Mouse (Mus musculus): ENCODE results near the gene Tmx4.
"Not testable (repeated sequence)": the region's sequence is repeated elsewhere in the genome, so short reads cannot be mapped to it uniquely, and the experiment has no call there.

Gene Tmx4

DNA sequence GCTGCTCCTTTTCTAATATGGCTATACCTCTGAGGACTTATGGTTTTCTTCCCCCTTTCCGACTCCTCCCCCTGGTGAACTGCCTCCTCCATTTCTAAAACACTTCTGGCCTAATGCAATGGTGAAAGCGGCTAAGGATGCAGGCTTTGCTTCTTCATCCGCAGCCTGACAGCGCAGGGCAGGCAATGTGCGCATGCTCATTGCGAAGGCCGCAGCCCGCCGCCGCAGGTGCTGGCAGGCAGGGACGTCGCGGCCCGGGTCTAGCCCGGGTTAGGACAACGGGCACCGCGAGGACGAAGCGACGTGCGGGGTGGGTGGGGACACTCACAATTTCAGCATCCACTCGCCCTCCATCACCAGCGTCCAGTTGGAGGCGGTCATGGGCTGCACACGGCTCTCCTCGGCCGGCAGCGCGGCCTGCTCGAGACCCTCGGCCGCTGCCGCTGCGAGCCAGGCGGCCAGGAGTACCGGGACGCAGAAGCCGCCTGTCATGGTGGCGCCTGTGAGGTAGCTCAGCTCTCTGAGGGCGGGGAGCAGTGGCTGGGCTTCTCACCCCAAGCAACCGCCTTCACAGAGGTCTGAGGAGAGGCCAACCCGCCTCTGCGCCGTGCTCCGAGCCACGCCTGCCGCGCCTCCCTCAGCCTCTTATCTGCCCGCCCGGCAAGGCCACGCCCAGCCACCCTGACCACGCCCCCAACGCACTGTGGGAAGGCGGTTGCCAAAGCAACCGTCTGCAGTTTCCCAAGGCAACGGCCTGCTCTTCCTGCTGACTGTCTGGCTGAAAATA is at the start of gene Tmx4:
Gene Tmx4 (minus strand): TSS at position 632 of the 787 bp plus-strand sequence.
- peak; percentile 98 for DNase-seq (ENCODE audit: extremely low spot score)

DNA sequence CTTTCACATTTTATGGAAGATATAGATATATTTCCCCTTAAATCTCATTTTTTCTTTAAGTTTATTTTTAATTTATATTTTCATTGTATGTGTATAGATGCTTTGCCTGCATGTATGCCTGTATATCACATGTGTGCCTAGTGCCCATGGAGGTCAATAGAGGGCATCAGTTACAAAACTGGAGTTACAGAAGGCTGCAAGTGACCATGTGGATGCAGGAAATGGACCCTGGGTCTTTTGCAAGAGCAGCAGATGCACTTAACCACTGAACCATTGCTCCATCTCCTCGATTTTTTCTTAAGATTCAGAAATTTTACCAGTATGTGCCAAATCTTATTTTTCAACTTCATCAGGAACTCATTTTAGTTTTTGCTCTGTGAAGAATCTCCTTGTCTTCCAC is 48.2 kb upstream of the Tmx4 start:
- DNase-seq (ENCODE audit: extremely low spot score), result no peak

DNA sequence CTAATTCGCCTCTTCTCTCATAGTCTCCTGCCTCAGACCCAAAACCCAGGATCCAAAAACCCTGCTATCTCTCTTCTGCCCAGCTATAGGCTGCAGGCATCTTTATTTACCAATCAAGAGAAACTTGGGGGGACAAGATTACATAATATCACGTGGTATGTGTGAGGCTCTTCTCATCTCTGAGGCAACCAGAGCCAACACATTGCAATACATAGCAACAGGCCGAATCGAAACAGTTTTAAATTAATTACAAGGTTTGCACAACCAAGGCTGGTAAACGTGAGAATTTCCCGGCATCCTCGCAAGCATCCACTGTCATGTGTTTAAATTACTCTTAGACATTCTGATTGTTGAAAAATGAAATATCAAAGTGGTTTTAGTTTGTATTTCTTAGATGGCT is 47.1 kb upstream of the Tmx4 start:
- DNase-seq (ENCODE audit: extremely low spot score), result no peak

DNA sequence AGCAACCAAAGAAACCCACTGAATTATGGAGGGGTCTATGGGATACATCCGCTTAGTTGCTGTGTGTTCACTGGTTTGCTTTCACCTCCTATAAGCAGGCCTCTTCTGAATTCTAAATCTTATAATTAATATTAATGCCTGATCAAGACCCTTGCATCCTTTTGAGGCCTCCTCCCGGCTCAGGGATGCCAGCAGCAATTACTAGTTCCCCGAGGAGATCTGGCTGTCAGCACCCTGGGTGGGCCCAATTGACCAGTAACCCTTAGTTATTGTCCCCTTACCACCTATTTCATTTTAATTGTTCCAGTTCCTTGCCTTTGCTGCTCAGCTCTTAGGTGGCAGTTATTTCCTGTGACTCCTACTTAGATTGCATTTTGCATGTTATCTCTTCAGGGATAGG is 38.4 kb upstream of the Tmx4 start:
- DNase-seq (ENCODE audit: extremely low spot score), result no peak

DNA sequence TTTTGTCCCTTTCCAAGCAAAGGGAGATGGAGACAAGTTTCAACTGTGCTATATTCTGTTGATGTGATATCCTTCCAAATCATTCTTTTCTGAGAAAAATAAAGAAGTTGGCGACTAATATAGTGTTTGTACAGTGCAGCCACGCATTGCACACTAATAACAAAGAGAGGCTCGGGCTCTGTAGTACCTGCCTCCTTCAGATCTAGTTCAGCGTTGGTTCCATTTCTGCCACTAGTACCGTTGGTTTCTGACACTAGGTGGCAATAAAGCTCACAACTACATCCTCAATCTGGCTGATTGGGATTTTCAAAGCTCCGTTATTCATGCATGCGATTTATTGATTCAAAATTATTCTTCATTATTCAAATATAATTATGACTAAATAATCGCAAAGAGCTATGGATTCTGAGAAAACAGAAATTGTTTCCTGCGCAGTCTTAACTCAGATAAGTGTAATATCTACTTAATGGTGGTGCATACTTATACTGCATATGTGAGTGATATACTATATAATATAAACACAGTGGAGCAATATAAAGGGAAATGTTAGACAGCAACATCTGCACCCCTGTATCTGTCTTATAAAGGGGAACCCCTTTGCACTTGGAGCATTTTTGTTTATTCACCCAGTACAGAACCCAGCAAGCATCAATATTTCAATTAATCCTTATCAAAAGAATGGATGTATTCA is 37.5 kb upstream of the Tmx4 start:
- peak; percentile 14 for DNase-seq (ENCODE audit: extremely low spot score)

DNA sequence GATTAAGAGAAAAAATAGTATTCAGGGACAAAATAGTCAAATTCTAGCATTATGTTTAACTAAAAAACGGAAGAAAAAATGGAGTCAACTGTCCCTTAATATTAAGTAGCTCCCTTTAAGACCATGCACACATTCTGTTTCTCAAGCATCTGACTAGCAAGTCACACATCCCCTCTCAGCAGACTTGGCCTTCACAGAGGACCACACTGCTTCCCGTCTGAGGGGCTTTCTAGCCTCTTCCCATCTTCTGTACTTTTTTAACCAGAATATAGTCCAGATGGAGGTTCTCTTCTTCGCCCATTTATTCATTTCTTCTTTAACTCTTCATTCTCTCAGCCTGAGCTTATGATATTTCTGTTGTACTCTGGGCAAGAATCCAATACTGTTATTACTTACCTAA is 35.6 kb upstream of the Tmx4 start:
- DNase-seq (ENCODE audit: extremely low spot score), result no peak

DNA sequence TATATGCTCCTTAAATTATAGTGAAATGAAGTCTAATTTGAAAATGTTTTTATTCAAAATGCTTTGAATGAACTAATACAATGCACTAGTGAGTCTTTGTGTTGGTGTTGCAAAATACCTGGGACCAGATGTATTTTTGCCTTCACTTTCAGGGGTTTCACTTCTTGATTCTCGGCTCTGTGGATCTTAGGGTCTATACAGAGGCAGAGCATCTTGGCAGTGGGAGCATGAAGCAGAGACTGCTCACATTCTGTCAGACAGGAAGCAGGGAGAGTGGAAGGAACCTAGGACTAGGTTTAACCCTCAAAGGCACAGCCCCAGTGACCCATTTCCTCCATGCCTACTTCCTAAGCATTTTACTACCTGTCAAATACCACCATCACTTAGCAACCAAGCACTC is 31.5 kb upstream of the Tmx4 start:
- no peak for DNase-seq (ENCODE audit: extremely low spot score)

DNA sequence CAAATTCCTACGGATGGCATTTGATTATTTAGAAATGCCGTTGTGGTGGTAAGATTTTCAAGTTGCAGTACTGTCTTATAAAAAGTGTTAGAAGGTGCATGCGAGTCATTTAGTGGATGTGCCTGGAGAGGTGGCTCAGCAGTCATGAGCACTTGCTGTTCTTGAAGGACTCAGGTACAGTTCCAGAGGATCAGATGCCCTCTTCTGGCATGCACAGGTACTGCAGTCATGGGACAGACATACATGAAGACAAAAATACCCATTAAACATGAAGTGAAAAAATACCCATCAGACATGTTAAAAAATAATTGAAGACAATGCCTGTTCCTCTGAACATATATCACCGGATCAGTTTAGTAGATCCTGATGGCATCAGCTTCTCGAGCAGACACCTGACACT is 29.7 kb upstream of the Tmx4 start:
- peak; percentile 19 for DNase-seq (ENCODE audit: extremely low spot score)

DNA sequence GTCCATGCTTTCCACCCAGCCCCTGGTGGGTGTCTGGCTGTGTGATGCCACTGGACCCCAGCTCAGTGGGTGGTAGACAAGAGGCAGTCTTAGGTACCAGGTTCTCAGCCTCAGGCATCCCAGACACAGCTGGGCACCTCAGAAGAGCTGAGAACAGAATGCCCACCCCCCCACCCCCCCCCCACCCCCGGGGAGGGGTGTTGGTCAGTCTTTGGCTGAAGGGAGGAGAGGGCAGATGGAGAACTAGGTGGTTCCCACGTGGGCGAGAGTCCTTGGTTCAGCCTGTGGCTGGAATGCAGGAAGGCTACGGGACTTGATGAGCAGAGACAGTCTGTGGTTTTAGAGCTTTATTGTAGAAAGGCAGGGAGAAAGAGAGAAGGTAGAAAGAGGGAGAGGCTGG is 12.5 kb upstream of the Tmx4 start:
- DNase-seq (ENCODE audit: extremely low spot score), result no peak

DNA sequence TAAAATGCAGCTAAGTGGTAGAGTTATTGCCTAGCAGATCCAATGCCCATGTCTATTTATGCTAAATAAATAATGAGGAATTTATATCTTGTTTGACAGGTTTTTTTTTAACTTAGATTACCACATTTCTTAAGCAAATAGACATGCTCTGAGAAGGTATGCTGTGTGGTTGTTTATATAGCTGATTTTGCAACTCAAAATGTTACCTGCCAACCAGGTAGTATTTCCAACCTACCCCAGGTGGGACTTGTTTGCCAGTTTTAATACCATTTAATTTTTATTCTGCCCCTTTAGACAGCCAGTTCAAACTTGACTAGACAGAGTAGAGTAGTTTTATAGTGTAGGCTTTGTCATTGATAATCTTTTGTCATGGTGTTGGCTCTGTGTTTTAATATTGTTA is 10.7 kb upstream of the Tmx4 start:
- DNase-seq (ENCODE audit: extremely low spot score), result no peak

DNA sequence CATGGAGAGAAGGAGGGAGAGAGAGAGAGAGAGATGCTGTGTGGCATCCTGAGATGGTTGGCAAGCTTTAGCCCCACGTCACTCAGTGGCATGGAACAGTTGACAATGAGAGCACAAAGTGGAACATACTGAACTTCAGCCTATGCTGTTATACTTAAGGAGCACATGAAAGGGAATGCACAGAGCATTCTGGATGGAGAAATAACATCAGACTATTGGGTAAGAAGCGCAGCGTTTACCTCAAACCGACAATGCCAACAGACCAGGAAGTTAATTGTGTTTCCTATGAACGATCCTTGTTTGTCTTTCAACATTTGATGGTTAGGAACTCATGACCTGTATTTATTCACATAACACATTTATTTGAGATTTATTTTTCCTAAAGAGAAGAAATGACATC is 8.8 kb upstream of the Tmx4 start:
- no peak for DNase-seq (ENCODE audit: extremely low spot score)

DNA sequence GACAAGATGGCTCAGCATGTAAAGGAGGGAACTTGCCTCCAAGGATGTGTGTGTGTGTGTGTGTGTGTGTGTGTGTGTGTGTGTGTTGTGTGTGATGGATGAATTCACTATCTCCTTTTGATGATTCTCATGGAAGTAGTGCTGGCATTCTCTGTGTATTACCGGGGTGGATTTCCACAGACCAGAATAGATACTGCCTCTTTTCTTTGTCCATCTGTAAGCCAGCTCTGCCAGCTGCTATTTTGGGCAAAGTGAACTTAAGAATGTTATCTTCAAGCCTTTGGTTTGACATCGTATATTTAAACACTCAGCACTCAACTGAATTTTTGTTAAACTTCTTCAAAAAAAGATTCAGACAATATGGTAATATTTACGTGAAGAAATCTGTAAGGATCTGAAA is 5.1 kb upstream of the Tmx4 start:
- DNase-seq (ENCODE audit: extremely low spot score), result no peak

DNA sequence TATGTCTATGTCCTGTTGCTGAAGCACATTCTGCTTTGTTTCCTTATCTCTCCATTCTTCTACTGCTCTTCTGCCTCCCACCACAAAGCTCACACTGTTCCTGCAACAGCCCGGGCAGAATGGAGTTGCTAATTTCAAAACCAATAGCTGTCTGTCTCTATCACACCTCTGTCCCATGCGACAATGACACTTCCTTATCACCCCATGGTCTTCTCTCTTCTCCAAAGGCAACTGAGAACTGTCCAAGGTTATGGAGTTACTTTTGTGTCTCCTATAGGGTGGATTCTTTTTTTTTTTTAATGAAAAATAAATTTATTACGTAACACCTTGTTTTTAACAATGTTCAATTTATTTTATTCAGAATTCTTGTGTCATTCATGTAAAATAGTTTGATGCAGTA is 1.8 kb upstream of the Tmx4 start:
- DNase-seq (ENCODE audit: extremely low spot score), result no peak

DNA sequence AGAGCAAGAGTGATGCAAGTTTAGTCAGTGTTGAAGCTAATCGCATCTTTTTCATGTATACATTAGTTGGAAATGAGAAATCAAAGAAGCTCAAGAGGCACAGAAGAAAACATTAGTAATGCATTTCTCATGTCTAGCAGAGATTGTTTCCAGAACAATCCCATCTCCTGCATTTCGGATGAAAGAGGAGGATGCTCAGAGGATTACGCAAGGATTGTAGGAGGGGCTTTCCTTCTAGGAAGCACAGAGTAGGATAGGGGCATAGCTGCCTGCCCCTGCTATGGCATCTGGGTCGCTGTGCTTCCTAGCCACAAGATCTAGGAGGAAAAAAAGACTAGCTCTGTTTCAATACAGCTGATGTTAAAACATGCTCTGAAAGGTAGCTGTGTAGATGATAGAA is 1.2 kb upstream of the Tmx4 start:
- DNase-seq (ENCODE audit: extremely low spot score), result no peak

DNA sequence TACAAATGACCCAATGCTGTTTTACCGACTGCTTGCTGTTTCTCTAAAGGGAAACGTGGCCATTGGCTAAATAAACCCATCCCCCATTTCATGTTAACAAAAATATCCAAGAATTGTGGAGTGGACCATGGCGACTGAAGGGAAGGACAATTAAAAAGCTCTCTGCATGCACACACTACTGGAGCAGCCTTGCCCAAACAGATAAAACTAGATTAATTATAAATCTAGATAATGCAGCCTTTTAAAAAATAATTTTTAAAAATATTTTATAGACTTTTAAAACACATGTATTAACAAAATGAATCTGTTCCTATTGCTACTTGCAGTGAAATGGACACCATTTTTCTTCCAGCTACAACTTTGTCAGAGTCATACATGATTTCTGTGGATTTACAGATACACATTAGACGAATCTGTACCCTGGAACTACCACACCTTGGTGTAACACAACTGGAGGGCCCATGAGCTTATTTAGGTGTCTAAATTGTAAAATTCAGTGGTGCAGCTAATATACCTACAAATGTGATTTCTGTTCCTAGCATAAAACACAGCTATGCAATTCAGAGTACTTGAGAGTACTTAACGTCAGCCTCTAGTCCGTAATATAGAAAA is 462 bp upstream of the Tmx4 start:
- DNase-seq (ENCODE audit: extremely low spot score), result no peak

DNA sequence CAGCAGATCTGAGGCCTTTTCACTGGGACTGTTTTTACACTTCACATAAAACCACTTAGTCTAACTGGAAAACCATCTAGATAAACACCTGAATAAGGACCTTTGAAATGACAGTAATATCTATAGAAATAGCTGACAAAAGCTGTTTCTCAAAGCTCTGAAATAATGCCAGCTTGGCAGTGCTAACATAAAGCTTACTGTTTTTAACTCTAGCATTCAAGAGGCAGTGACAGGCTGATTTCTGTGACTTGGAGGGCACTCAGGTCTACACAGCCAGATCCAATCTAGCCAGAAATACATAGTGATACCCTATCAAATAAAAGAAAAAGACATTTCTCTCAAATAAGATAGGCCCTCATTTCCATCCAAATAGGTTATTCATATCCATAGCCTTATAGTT is 1.6 kb downstream of the Tmx4 start:
- DNase-seq (ENCODE audit: extremely low spot score), result no peak

DNA sequence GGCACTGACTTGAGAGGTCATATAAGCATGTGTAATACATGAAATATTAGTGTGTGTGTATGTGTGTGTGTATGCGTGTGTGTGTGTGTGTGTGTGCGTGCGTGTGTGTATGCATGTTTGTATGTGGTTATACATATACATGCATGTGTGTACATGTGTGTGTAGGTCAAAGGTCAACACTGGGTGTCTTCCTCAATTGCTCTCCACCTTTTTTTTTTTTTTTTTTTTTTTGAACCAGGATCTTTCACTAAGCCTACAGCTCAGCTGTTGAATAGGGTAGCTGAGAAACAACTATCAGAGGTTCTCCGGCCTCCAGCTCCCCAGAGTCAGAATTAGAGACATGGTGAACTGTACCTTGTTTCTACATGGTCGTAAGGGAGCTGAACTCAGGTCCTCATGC is 2.6 kb downstream of the Tmx4 start:
- no peak for DNase-seq (ENCODE audit: extremely low spot score)

DNA sequence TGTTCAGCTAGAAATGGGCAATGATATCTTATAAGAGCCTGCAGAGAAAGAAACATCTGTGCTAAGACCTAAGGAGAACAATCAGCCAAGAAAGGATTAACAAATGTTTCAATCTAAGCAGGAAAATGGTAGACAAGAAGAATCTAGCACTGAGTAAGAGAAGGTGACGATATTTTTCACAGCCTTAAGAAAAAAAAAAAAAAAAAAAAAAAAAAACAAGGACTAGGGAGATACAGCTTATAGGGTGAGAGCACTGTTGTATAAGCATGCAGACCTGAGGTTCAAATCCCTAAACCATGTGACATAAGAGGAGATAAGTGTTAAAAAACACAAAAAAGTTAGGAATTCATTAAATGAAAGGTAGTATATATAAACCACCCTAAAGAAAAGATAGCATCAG is 3.5 kb downstream of the Tmx4 start:
- DNase-seq (ENCODE audit: extremely low spot score), result no peak

DNA sequence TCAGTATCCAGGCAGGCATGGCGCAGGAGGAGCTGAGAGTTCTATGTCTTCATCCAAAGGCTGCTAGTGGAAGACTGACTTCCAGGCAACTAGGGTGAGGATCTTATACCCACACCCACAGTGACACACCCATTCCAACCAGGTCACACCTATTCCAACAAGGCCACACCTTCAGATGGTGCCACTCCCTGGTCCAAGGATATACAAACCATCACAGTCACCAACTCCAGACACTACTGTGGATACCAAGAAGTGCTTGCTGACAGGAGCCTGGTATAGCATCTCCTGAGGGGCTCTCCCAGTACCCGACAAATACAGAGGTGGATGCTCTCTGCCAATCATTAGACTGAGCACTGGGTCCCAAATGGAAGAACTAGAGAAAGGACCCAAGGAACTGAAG is 15.4 kb downstream of the Tmx4 start:
- not testable (repeated sequence) for DNase-seq (ENCODE audit: extremely low spot score)

DNA sequence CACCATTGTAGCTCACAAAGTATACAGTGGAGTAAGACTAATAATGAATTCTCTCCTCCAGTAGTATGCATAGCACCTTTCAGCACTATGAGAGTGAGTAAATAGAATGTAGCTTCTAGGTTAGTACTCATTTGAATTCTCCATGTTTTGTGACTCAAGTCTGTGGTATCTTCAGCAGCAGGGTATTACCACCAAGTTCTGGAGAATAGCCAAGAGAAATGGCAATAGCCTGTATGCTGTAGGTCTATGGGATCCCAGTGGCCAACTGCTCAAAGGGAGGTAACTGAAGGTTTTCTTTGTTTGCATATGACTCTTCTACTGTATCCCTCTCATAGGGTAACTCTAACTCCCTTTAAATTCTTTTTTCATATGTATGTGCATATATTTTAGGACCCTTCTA is 39.0 kb downstream of the Tmx4 start:
- no peak for DNase-seq (ENCODE audit: extremely low spot score)

DNA sequence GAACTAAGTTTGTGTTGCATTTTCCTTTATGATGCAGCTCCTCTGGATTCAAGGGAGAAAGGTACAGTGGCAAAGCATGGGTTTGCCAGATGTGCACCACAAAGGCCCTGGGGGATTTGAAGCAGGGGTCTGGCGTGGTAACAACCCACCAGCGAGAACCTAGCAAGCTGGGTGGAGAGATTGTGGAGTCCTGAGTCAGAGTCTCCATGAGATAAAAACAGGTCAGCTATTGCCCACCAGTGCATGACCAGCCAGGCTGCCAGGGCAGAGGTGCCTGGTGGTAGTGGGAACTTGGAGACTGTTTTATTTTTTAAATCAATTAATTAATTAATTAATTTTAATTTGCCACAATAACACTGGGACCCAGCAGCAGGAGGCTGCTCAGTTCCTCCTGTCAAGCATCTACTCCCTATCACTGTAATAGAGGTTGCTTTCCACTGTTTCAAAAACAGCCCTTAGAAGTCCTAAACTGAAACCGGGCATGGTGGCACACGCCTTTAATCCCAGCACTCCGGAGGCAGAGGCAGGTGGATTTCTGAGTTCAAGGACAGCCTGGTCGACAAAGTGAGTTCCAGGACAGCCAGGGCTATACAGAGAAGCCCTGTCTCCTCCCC is 52.8 kb downstream of the Tmx4 start:
- no peak for DNase-seq (ENCODE audit: extremely low spot score)

DNA sequence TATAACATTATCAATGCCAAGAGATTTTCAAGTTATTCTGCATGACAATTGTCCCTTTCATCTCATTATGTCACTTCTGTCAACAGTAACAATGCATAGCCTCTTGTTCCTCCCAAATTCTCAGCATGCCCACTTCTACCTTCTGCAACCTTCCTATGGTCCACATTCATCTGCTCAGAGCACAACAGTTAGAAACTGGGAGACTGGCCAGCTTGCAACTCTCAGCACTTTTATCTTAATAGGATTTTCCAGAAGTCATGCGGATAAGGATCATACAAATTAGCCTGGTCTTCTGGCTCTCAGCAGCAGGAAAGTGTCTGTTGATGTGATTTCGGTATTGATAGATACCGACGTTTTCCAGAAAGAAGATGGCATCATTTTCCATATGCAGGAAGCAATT is 58.7 kb downstream of the Tmx4 start:
- no peak for DNase-seq (ENCODE audit: extremely low spot score)

DNA sequence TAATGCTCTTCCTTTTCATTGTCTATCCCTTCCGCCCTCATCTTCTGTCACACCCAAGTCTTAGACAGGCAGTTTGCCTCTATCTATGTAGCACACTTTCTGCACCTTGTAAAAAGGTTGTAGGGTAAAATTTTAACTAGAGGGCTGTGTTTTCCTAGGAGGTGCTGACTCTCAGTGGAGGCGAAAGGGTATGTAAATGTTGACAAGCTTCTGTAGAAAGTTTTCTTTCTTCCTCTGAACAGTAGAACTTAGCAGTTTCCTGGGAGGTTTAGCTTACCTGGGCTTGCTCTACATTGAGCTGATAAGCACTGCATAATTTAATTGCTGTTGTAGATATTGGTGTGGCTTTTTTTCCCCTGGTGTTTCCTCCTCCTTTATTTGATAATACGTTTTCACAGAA is 84.5 kb downstream of the Tmx4 start:
- DNase-seq (ENCODE audit: extremely low spot score), result no peak
